Mouse (Mus musculus) thymus, adult 2 months (tissue): ENCODE measurements around the gene Htra3. TPM values are rescaled to one million over a fixed set of nuclear protein-coding genes. Genes with fewer than 3 reads are reported as not detected.

Experiments used
- DNase-seq: peaks from one replicate; pipeline ENCODE4 v3.0.0; 2021
- H3K27ac ChIP-seq: fragments of 200-500 bp; 2 replicates; pipeline ENCODE4 v1.5.1; 2012; ENCODE audit warnings: low read length, control low read depth; ENCODE audit not compliant: control insufficient read depth, insufficient read depth
- H3K27me3 ChIP-seq: fragments of 200-500 bp; 2 replicates; pipeline ENCODE4 v1.6.1; 2012; ENCODE audit warnings: mild to moderate bottlenecking, low read length, moderate library complexity, mixed read lengths; ENCODE audit not compliant: control insufficient read depth, insufficient read depth
- H3K36me3 ChIP-seq: fragments of 200-500 bp; 2 replicates; pipeline ENCODE4 v1.6.1; 2012; ENCODE audit warnings: mild to moderate bottlenecking, low read length, moderate library complexity; ENCODE audit not compliant: control insufficient read depth, insufficient read depth
- H3K4me1 ChIP-seq: fragments of 200-500 bp; replicated peaks from 2 replicates; pipeline ENCODE4 v1.6.1; 2012; ENCODE audit warnings: low read length; ENCODE audit not compliant: control insufficient read depth, insufficient read depth
- H3K4me3 ChIP-seq: fragments of 200-500 bp; 2 replicates; pipeline ENCODE4 v1.5.1; 2012; ENCODE audit warnings: mild to moderate bottlenecking, low read length, control low read depth, moderate library complexity; ENCODE audit not compliant: control insufficient read depth, insufficient read depth
- CTCF ChIP-seq: fragments of 200-500 bp; IDR thresholded peaks from 2 replicates; pipeline ENCODE4 v1.5.1; 2012; ENCODE audit warnings: mild to moderate bottlenecking, control low read depth, low read length, moderate library complexity, borderline replicate concordance; ENCODE audit not compliant: control insufficient read depth, poor library complexity, insufficient read depth; ENCODE audit errors: extremely low read depth
- POLR2A ChIP-seq: fragments of 200-500 bp; IDR thresholded peaks from 2 replicates; pipeline ENCODE4 v1.6.1; 2012; ENCODE audit warnings: mild to moderate bottlenecking, low read length, control low read depth, moderate library complexity; ENCODE audit not compliant: control insufficient read depth, poor library complexity, insufficient read depth; ENCODE audit errors: extremely low read depth
- WGBS: fragments of 180-500 bp; shearing (Covaris S2); methylation state at CpG from one replicate; pipeline ENCODE4 v1.1.7; 2018; 5-methylcytosine and 5-hydroxymethylcytosine counted together
- polyA plus RNA-seq: library from polyadenylated mRNA; depleted of rRNA; stranded (reverse); fragments of >200 nt; gene quantifications from 2 replicates; pipeline ENCODE4 v1.2.3, GENCODE M21; 2012

The Htra3 gene
- polyA plus RNA-seq, 1 experiment = 37.3 TPM

DNA sequence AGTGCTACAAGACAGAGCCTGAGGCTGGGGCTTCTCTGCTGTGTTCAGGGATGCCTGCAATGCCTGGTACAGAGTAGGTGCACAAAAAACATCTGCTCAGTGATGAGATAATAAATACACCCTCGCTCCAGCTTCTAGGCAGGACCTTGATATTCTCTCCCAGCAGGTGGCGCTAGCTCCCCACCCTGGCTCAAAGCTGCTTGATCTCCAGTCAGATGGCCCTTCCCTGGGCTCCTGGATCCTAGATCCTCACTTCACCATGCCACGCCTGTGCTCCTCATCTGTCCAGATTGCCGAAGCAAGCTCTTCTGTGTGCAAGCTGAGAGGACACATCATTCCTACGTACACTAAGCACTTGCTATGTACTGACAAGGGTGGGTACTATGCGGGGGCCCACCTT is 21.5 kb upstream of the Htra3 start:
- Histone ChIP-seq H3K4me3 (no peak overlapping the region), H3K4me1 (no peaks in the 10 kb centered on the region), H3K27me3 (no peaks in the 10 kb centered on the region), H3K36me3 (no peaks in the 10 kb centered on the region), H3K27ac (no peak overlapping the region)
- 65% methylated on average over 6 of the region's 6 CpGs for WGBS
- peak; percentile 62; the same call in 1 of the 2 replicates for TF ChIP-seq CTCF
- TF ChIP-seq POLR2A = no peak
- DNase-seq = peak; percentile 48

DNA sequence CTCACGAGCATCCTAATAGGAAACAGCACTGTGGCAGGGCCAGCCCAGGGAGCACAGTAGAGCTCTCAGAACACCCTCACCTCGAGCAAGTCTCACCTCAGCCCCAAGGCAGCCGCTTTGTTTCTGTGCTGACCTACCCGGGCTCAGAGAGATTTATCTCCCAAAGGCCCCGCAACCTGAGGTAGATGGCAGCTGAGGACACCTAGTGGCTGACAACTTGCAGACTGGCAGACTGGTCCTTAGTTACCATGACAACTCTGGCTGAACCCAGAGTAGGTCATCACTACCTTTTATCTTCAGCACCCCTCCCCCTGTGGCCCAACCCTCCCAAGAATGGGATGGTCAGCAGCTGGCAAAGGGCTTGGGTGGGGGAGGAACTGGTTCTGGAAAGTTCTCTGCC is 16.2 kb upstream of the Htra3 start:
- Histone ChIP-seq H3K27ac (no peak overlapping the region), H3K27me3 (no peaks in the 10 kb centered on the region), H3K36me3 (no peaks in the 10 kb centered on the region), H3K4me3 (no peak overlapping the region), H3K4me1 (no peaks in the 10 kb centered on the region)
- no peak for TF ChIP-seq CTCF
- no peak for TF ChIP-seq POLR2A
- DNase-seq = no peak
- 46% methylated on average over 5 of the region's 5 CpGs for WGBS

DNA sequence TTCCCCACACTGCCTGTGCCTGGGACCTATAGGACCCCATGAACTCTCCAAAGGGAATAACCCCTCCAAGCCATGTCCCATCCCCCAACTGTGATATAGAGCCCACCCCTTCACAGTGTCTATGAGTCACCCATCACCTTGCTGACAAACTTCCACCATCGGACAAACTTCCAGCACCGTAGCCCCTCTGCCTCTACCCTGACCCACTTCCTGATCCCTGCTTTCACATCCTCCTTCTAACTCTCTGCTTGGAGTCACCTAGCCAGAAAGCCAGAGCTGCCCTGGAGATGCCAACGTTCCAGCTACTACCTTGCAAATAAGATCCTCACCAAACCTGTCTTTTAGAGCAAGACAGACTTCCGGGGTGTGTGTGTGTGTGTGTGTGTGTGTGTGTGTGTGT is 14.1 kb upstream of the Htra3 start:
- H3K36me3 ChIP-seq = no peaks in the 10 kb centered on the region
- no peaks in the 10 kb centered on the region for H3K27me3 ChIP-seq
- no peak for DNase-seq
- TF ChIP-seq CTCF (no peak), POLR2A (no peak)
- 38% methylated on average over 4 of the region's 4 CpGs for WGBS
- no peaks in the 10 kb centered on the region for H3K4me1 ChIP-seq
- no peak overlapping the region for H3K4me3 ChIP-seq
- H3K27ac ChIP-seq = no peak overlapping the region

DNA sequence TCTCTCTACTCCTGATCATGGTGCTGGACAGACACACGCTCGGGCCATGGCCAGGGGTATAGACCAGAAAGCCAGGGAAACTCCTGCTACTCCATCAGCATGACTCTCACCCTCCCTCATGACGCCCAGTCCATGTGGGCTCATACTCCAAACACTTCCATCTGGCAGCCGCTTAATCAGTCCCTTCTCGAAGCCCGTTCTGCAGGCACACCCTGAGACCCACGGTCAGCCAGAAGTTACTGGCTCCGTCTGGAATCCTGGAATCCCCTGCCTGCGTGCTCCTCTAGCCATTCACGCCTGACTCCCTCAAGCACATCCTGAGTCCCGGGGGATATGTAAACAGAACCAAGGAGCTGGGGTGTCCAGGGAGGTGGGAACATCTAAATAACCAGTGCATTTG is 11.7 kb upstream of the Htra3 start:
- Histone ChIP-seq H3K27ac (no peak overlapping the region), H3K27me3 (no peaks in the 10 kb centered on the region), H3K4me1 (no peaks in the 10 kb centered on the region), H3K36me3 (no peaks in the 10 kb centered on the region), H3K4me3 (no peak overlapping the region)
- WGBS = 96% methylated on average over 11 of the region's 11 CpGs
- TF ChIP-seq POLR2A (no peak), CTCF (no peak)
- no peak for DNase-seq

DNA sequence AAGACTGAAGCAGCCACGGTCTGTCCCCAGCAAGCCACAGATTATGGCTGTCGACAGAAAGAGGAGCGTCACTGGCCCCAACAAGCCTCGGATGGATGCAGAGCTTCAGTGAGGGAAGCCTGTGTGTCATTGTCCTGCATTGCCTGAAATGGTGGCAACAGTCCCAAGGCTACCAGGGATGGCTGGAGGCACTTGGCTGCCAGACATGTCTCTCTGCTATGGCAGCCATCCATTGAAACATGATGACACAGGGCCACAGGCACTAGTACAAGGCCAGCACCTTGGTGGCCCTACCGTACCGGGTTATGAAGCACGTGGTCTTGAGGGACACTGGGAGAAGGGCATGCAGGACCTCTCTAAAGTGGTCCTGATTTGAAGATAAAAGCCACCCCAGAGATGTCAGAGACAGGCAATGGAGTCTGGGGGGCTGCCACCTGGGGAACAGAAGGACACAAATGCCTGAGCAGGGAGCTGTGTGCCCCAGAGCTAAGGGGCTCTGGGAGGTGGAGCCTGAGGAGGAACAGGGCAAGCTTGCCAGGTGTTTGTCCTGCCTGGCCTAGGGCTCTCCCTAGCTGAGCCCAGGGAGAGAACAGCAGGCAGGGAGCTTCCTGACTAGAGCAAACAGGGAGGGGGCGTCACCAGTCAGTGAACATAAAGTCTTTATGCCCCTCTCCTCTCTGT is 11.0 kb upstream of the Htra3 start:
- no peak for TF ChIP-seq POLR2A
- TF ChIP-seq CTCF = no peak
- H3K36me3 ChIP-seq = no peaks in the 10 kb centered on the region
- no peak overlapping the region for H3K4me3 ChIP-seq
- no peaks in the 10 kb centered on the region for H3K4me1 ChIP-seq
- no peak for DNase-seq
- no peak overlapping the region for H3K27ac ChIP-seq
- H3K27me3 ChIP-seq = no peaks in the 10 kb centered on the region
- WGBS = 88% methylated on average over 8 of the region's 8 CpGs

DNA sequence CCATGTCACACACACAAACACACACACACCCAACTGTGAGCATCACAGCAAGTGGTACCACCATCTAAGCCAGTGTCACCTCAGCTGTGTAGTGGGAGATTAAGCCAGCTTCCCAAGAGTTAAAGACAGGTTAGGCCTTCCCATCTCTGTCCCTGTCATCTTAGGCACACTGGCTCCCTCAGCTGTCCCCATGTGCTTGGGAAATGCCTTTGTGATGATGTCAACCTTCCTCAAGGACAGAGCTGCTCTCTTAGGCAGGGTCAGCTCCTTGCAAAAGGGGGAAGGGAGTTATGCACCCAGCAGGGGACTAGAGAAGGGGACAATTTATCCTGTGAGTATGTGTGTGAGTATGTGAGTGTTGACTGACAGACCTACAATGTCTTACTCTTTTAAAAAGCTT is 9.8 kb upstream of the Htra3 start:
- Histone ChIP-seq H3K27me3 (no peaks in the 10 kb centered on the region), H3K4me3 (no peak overlapping the region), H3K4me1 (no peaks in the 10 kb centered on the region), H3K36me3 (no peaks in the 10 kb centered on the region), H3K27ac (no peak overlapping the region)
- no peak for DNase-seq
- TF ChIP-seq POLR2A = no peak
- no peak for TF ChIP-seq CTCF

DNA sequence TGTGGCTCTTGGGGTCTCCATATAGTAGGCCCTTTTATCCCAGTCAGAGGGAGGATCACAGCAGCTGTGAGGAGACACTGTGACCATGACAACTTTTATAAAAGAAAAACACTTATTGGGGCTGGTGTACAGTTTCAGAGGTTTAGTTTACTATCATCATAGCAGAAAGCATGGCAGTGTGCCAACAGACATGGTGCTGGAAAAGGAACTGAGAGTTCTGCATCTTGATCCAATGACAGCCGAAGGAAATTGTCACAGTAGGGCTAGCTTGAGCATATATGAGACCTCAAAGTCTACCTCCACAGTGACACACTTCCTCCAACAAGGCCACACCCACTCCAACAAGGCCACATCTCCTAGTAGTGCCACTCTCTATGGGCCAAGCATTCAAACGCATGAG is 9.3 kb upstream of the Htra3 start:
- Histone ChIP-seq H3K27me3 (no peaks in the 10 kb centered on the region), H3K27ac (no peak overlapping the region), H3K4me1 (no peaks in the 10 kb centered on the region), H3K36me3 (no peaks in the 10 kb centered on the region), H3K4me3 (no peak overlapping the region)
- WGBS = 86% methylated on average over 2 of the region's 2 CpGs
- DNase-seq = no peak
- TF ChIP-seq CTCF (no peak), POLR2A (no peak)
